Mouse (Mus musculus): ENCODE measurements at regions not wholly inside any gene's neighbourhood (a gene's known extent, or its start where the extent isn't known, plus 50 kb on each side); places are given as distances from the start of the nearest gene placed in this dataset.
A peak's percentile ranks its signal among the peaks of the same experiment; 100 is the strongest.

DNA sequence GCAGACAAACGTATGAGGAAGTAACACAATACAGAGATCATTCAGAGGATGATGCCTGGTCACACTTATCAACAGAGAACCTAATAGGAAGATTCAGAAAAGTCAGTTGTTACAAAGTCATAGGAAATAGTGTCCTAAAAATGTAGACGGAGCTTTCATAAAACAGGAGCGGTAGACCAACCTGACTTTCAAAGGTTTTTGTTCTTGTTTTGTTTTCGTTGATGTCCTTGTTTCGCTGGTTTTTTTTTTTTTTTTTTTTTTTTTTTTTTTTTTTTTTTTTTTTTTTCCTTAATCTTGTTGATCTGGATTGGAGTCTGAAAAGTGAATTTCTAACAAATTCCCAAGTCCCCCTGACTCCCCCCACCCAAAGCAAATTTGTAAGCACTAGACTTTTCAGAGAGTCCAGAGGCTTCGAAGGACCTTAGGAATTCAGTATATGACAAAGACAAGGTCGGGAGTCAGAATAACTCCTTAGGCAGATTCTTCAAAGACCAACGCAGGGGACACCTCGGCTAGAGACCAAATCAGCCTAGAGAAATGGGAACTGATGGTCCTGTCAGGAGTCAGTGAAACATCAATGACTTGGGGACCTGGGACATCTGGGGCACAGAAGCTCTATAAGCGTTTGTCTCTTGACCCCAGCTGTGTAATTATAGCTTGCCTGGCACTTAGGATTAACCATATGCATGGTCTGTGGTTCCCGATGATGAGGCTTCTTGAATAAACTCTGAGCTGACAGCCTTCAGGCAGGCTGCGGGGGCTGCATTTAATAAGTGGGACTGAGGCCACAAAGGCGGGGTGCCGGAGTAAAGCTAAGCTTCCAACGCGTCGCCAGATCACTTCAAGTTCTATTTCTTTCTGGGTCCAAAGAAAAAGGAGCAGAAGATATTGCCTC lies 115.7 kb upstream of the Cblb start:
- DNase-seq = no peak

DNA sequence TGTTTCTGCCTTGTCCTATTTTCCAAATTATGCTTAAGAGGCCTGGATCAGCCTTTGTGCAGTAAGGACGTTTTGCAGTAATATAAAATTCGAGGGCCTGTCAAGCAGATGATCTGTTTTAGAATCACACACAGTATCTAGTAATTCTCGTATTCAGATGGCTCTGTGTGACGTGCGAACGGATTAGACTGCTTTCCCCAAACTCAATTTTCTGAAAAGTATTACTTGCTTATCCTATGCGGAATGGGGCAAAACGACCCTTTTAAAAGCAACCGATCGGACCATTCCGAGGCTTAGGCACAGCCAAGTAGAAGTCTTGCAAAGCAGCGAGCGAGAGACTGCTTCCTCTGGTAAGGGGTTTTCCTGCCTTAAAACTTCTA lies 115.1 kb upstream of the Cblb start:
- no peak for DNase-seq

DNA sequence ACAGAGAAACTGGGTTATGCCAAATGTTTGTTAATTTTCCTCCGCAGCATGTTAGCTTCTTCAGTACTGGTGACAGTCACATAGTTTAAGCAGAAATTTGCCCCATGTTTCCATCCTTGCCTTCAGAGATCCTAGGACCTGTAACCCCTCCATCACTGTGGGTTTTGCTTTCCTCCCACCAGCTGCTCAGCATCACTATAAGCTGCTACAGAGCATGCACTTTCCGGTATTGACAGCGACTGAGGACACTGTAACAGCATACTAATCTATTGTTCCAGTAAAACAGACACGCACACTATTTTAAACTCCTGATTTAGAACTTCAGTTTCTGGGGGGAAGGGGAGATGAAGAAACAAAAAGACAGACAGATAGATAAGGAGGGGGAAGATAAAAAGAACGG lies 114.7 kb upstream of the Cblb start:
- DNase-seq = no peak

DNA sequence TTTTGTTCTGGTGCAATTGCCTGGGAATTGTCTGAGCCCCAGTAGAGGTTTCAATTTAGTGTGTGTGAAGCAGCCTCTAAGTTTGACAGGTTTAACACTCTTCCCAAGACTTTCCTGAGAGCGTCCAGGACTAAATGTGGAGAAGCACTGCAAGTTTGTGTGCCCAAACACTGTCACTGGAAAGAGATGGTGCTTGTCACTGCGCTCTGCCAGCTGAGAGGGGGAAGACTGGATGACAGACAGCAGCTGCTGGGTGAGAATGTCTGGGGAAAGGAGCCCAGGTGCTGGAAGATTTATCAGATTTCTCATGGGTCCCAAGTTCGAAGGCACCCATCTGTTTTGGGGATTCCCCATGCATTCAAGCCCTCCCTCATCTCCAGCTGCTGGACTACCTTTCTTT lies 114.2 kb upstream of the Cblb start:
- DNase-seq = no peak

DNA sequence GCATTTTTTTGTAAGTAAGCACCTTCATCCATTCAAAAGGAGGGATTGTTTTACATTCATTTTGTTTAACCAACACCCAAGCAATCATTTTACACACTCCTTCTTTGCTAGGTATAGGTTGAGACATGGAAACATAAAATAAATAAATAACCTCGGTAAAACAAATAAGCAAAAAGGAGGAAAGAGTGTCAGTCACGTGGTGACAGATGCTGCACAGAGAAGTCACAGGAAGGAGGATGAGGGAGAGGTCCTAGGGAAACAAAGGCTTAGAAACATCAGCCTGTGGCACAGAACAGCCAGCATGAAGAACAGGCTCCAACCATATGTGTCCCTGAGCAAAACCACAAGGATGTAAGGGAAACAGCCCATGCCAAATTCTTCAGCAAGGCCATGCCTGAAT lies 113.5 kb upstream of the Cblb start:
- no peak for DNase-seq

DNA sequence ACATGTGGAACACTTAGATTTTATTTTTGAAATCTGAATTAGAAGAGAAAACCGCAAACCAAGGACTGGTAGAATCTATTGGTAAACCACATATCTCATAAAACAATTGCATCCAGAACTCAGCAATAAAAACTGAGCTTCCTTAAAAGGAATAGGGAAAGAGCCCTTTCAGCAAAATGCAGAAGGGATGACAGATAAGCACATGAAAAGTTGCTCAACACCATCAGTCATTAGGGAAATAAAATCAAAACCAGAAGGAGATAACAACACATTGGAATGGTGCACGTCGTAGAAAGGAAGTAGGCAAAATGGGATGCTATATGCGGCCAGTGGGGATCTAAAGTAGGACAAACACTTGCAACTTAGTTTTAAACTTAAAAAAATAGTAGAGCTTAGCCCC lies 110.0 kb upstream of the Cblb start:
- DNase-seq = no peak

DNA sequence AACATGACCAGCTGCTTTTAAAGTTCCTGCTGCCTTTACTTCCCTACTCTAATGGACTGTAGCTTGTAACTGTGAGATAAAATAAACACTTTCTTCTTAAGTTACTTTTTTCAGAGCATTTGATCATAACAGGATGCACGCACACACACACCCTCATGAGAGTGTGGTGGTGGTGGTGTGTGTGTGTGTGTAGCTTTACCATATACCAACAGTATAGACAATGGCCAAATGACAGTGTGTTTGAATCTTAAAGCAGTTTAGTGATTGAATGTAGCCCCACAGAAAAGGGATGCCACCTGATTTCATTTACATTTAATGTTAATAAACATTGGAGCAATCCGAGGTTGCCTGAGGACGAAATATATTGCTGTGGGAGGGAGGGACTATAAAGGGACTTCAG lies 108.4 kb upstream of the Cblb start:
- DNase-seq = no peak

DNA sequence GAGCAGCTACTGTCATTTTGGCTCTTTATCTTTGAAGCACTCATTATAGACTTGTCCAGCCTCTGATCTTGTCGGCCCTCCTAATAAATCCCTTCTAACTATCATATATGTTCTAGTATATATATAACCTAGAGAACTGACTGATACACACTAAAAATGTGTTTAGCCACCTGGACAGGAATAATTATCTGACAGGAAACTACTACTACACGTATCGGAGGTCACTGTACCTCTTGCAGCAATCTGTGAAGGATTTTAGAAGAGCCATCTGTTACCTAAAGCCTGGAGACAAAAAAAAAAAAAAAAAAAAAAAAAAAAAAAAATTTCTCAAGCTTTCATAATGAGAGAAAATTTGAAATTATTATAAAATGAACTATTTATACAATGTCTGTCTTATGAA lies 105.4 kb upstream of the Cblb start:
- no peak for DNase-seq

DNA sequence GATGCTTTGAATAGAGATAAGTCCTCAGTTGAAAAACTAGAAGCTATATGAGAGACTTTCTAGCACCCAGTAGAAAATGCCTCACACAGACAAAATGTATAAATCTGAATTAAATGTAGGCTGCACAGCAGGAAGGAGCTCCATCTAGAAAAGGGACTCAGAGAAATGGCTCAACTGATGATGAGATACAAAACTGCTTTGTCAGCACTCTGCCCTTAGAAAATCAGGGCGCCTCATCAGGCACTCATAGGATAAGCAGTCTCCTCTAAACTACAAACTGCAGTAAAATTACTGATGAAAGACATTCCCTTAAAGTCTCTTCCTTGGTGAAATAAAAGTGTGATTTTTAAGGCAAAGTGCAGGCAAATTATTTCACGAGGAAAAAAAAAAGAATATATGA lies 97.9 kb upstream of the Cblb start:
- no peak for DNase-seq

DNA sequence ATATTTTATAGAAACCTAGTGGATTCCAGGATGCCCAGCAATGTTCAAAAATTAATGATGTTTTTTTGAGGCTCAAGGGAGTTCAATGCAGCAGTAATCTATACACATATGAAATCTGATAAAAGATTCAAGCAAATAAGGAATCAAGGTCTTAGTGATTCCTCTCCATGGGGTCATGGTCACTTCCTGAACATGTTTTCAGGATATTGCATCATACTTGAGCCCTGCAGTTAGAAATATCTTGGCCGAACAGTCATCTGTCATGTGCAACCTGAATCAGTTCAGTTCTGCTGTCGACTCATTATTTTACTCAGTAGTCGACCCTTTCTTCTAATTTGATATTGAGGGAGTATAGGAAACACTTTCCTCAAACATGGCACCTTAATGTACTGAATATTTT lies 97.1 kb upstream of the Cblb start:
- DNase-seq = no peak

DNA sequence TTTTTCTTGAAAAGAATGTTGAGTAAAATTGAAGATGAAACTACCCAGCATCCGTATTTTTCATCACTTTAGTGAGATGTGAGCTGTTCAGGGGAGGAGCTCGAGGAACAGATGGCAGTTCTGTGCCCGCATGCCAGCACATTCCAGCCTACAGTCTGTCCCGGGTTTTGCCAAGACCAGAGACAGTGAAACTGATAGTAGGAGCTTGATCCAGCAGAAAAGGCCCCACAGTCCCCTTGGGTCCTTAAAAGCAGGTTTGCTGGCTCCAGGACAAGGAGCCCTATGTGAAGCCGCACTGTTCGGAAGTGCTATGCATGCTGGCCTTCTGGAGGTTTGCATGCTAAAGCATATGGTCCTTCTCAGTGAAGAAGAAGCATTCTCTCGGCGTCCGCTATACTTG lies 93.7 kb upstream of the Cblb start:
- peak; percentile 88 for DNase-seq

DNA sequence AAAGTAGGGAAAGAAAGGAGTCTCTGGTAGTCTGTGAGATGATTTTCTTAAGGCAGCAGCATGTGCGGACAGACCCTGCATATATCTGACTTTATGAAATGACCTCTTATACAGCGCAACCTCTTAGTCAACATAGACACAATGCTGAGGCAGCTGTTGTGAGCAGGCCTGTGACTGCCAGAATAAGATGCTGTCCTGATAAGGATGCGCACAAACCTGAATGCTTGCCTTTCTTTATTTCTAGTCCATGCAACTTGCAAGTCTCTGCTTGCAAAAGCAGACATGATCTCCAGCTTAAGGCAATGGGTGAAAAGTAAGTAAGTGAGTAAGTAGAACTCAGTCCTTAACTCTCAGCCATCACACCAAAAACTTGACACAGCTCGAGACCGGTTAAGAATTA lies 92.0 kb upstream of the Cblb start:
- DNase-seq = no peak

DNA sequence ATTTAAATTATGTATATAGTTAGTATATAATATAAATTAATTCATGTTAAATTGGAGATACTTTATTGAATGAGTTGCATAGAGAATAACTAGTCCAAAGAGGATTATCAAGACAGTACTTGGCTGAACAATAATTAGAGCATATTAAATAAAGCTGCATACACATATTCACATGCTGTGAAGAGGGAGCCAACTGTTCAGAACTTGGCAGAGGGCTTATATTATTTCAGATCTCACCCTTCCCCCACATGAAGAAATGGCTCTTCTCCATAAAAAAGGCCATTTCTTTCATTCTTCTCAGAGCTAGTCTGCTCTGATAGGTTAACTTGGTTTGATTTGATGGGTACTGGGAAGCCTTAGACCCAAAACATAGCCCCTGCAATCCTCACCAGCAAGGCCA lies 90.5 kb upstream of the Cblb start:
- no peak for DNase-seq

DNA sequence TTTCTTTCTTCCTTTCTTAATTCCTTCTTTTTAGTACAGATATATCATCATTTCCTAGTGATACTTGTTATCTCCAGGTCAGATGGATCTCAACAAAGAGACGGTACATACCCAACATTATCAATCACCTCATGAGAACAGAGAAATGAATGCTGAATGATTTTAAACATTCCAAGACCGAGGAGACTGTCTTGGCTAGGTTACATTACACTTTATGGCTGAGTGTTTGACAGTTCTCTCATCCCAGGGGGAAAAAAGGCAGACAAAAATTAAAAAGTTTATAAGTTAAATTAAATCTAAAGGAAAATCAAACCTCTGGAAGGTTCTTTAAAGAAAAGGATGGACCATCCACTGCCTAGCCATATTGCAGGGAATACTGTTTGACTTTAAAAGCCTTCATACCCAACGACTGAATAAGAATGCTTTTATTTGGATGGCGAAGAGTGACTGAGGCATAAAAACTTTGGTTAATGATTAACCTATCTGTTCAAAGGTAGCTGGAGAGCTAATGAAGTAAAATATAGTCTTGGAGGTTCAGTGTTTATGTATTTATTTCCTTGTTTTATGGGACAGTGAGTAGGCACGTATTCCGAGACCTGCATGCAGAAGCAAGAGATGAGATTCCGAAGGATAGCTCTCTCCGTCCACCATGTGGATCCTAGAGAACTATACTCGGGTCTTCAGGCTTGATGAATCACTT lies 88.4 kb upstream of the Cblb start:
- DNase-seq = no peak

DNA sequence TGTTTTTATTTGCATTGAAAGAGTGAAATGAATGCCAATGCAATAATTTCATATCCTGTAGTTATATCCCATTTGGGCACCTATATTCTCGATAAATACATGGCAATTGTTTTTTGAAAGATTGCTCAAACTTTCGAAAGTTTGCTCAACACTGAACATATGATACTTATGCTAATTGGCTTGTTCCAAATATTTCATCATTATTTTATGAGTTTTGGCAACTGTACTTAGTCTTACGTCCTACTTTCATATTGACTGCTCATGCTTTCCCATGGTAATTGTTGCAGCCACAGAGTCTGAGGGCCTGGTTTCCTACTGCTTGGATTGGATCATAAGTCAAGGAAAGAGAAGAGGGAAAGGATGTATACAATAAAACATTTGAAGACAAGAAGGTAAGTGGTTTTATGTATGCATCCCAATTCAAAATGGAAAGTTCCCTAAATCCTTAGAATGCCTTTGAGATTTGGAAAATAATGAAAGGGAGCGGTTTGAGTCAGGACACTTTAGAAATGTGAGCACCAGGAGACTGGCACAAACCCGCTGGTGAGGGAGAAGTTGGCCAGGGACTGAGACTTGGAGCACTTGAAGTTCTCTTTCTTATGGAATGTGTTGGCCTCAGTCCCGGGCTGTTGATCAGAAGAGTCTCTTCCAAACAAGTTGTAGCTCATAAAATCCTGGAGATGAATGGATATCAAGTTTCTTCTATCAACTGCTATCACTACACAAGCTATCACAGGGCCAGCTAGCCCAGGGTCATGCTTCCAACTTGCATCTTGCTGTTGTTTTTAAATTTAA lies 63.8 kb upstream of the Cblb start:
- DNase-seq = no peak

Data from cerebellum, adult 8-10 months (tissue).